Mouse (Mus musculus) forebrain, embryonic 11.5 days (tissue): ENCODE measurements around the gene Ttll3. TPM values are rescaled to one million over a fixed set of nuclear protein-coding genes. Genes with fewer than 3 reads are reported as not detected.

Experiments
- ATAC-seq: fragments of 200-750 bp; cut with Nextera tagmentation; replicated peaks from 2 replicates; pipeline ENCODE4 v1.8.0; 2017; ENCODE audit warnings: moderate TSS enrichment; ENCODE audit not compliant: low FRiP score
- DNase-seq: peaks from one replicate; pipeline ENCODE4 v3.0.0-alpha.2; 2017; ENCODE audit warnings: low spot score
- H3K27ac ChIP-seq: fragments of 300-500 bp; sonication (generic); 2 replicates; pipeline ENCODE4 v1.5.1; 2014; ENCODE audit warnings: low read depth, low read length
- H3K27me3 ChIP-seq: fragments of 300-500 bp; sonication (generic); 2 replicates; pipeline ENCODE4 v1.6.1; 2014; ENCODE audit warnings: mild to moderate bottlenecking, low read length, mixed read lengths; ENCODE audit not compliant: control insufficient read depth, insufficient read depth
- H3K36me3 ChIP-seq: fragments of 300-500 bp; sonication (generic); 2 replicates; pipeline ENCODE4 v1.6.1; 2014; ENCODE audit warnings: mild to moderate bottlenecking, low read length, moderate library complexity, mixed read lengths; ENCODE audit not compliant: control insufficient read depth, insufficient read depth
- H3K4me1 ChIP-seq: fragments of 300-500 bp; sonication (generic); replicated peaks from 2 replicates; pipeline ENCODE4 v1.6.1; 2014; ENCODE audit warnings: low read length, mixed read lengths; ENCODE audit not compliant: control insufficient read depth, insufficient read depth
- H3K4me2 ChIP-seq: fragments of 300-500 bp; sonication (generic); 2 replicates; pipeline ENCODE4 v1.6.1; 2014; ENCODE audit warnings: low read depth, mild to moderate bottlenecking, low read length, moderate library complexity, mixed read lengths; ENCODE audit not compliant: severe bottlenecking
- H3K4me3 ChIP-seq: fragments of 300-500 bp; sonication (generic); 2 replicates; pipeline ENCODE4 v1.5.1; 2014; ENCODE audit warnings: low read depth, low read length
- H3K9ac ChIP-seq: fragments of 300-500 bp; sonication (generic); 2 replicates; pipeline ENCODE4 v1.6.1; 2014; ENCODE audit warnings: low read length
- H3K9me3 ChIP-seq: fragments of 300-500 bp; sonication (generic); 2 replicates; pipeline ENCODE4 v1.6.1; 2016; ENCODE audit warnings: low read length, mixed read lengths; ENCODE audit not compliant: control insufficient read depth
- WGBS: fragments of 180-500 bp; shearing (Covaris S2); extraction: QIAGEN DNeasy Blood & Tissue Kit; methylation state at CpG from one replicate; pipeline ENCODE4 v1.1.7; 2014; 5-methylcytosine and 5-hydroxymethylcytosine counted together
- microRNA-seq: library from miRNA; unstranded; fragments of <30 nt; microRNA quantifications from one replicate; pipeline ENCODE4, GENCODE M21; 2016; ENCODE audit not compliant: insufficient number of aligned reads
- polyA plus RNA-seq: library from polyadenylated mRNA; unstranded; fragments of >200 nt; fragmentation: Nextera tagmentation; extraction: Ambion mirVana; gene quantifications from 2 replicates; pipeline ENCODE4 v1.2.1, GENCODE M21; 2014

Gene Ttll3
- polyA plus RNA-seq, 1 experiment from 2014 or later, result 6.0 TPM

DNA sequence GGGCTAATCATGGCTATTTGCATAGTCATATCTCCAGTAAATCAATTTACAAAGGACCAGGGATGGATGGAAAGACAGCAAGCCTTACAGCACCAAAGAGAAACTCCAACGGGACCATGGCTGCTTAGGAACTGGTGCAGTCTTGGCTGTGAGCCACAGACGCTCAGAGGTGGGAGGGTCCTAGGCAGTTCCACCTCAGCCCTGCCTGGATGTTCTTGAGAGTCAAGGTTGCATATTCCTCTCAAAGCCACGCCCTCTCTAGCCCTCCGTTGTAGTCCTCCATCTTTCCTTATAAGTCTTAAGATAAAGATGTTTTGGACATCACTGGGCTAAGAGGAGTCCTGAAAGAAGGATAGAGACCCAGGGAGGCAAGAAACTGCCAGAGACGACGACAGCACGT is 75.0 kb downstream of the Ttll3 start:
- H3K4me2 ChIP-seq, result no peak overlapping the region
- no peaks in the 10 kb centered on the region for H3K36me3 ChIP-seq
- H3K27ac ChIP-seq, result no peak overlapping the region
- no peaks in the 10 kb centered on the region for H3K9me3 ChIP-seq
- H3K4me1 ChIP-seq, result no peaks in the 10 kb centered on the region
- H3K9ac ChIP-seq, result no peak overlapping the region
- H3K4me3 ChIP-seq, result no peak overlapping the region
- no peaks in the 10 kb centered on the region for H3K27me3 ChIP-seq
- DNase-seq, result peak; percentile 11
- 68% methylated on average over 7 of the region's 7 CpGs for WGBS
- ATAC-seq, result no peak

Small RNA genes lying within 50 kb of the gene (microRNA-seq; reads per million reads assigned to microRNA genes)
- gene Gm24387, result not detected

Other genes starting within 250 kb of the Ttll3 start
- 6.6 and 6.8 TPM in 2 replicates for gene Lhfpl4, start 193.9 kb upstream of the Ttll3 start, polyA plus RNA-seq
- 50.5 and 50.8 TPM in 2 replicates for gene Mtmr14, start 151.4 kb upstream of the Ttll3 start, polyA plus RNA-seq
- 0.13 and 0.52 TPM in 2 replicates for gene Cpne9, start 107.0 kb upstream of the Ttll3 start, polyA plus RNA-seq
- 31.9 and 35.4 TPM in 2 replicates for gene Brpf1, start 82.1 kb upstream of the Ttll3 start, polyA plus RNA-seq
- 14.2 and 14.5 TPM in 2 replicates for gene Ogg1, start 62.3 kb upstream of the Ttll3 start, polyA plus RNA-seq
- 47.8 and 52.5 TPM in 2 replicates for gene Camk1, start 45.3 kb upstream of the Ttll3 start, polyA plus RNA-seq
- 72.5 and 76.3 TPM in 2 replicates for gene Tada3, start 11.4 kb upstream of the Ttll3 start, polyA plus RNA-seq
- 180 and 182 TPM in 2 replicates for gene Arpc4, start 11.1 kb upstream of the Ttll3 start, polyA plus RNA-seq
- 26.7 and 28.5 TPM in 2 replicates for gene Rpusd3, start 30.1 kb downstream of the Ttll3 start, polyA plus RNA-seq
- gene Cidec, start 46.5 kb downstream of the Ttll3 start, polyA plus RNA-seq, result not detected in 2 replicates
- 66.1 and 75.0 TPM in 2 replicates for gene Jagn1, start 53.3 kb downstream of the Ttll3 start, polyA plus RNA-seq
- gene Il17re, start 69.2 kb downstream of the Ttll3 start, polyA plus RNA-seq, result 1.0 and 1.2 TPM in 2 replicates
- 3.4 and 4.2 TPM in 2 replicates for gene Il17rc, start 82.2 kb downstream of the Ttll3 start, polyA plus RNA-seq
- gene Creld1, start 94.0 kb downstream of the Ttll3 start, polyA plus RNA-seq, result 36.3 and 41.6 TPM in 2 replicates
- gene Prrt3, start 112.7 kb downstream of the Ttll3 start, polyA plus RNA-seq, result 1.4 and 2.1 TPM in 2 replicates
- 74.3 and 77.7 TPM in 2 replicates for gene Emc3, start 142.4 kb downstream of the Ttll3 start, polyA plus RNA-seq
- gene Fancd2, start 142.4 kb downstream of the Ttll3 start, polyA plus RNA-seq, result 25.0 and 25.1 TPM in 2 replicates
- 0.24 TPM in 1 of 2 replicates, not detected in the other for gene Fancd2os, start 211.5 kb downstream of the Ttll3 start, polyA plus RNA-seq
- 198 and 200 TPM in 2 replicates for gene Brk1, start 215.5 kb downstream of the Ttll3 start, polyA plus RNA-seq
- gene Vhl, start 234.7 kb downstream of the Ttll3 start, polyA plus RNA-seq, result 63.7 and 64.4 TPM in 2 replicates
- gene Irak2, start 249.2 kb downstream of the Ttll3 start, polyA plus RNA-seq, result 1.6 and 2.1 TPM in 2 replicates